In the genomic region with DNA sequence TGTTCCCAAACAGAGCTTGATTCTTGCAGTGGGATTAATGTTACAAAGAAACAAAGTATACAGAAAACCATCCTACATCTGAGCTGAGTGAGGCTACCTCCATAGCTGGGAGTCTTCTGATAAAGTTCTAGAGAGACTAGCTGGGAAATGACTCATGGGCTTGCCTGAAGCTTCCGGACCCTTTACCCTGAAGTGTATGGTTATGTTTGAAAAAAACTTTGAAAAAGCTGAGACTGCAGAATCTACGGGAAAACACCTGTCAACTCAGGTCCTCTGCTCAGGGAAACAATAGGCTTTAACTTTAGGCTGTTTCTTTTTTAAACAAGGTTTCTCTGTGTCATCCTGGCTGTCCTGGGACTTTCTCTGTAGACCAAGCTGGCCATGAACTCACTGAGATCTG, we compare ENCODE assay signal across 11 mouse cellular contexts.
"Had no signal": no experiment of that assay in that cellular context is flagged by ENCODE, and none has a peak within 500 bp of the region (broad histone marks: within the 10 kb centered on the region; RNA-seq: fewer than 3 reads in every experiment).

No protein-coding gene starts in this region.

- DNase-seq: lung, adult 18-20 months; lung, embryonic 14.5 days; lung, postnatal 10 days; lung, postnatal 4 days; midbrain, embryonic 14.5 days; retina, postnatal 1 day; right cerebral cortex, postnatal 14 days; thymus, adult 2 months; thymus, postnatal 25 days; thymus, postnatal 4 days had no signal

- ATAC-seq: midbrain, embryonic 16.5 days had no signal
